Mouse (Mus musculus) liver, embryonic 14.5 days (tissue): ENCODE measurements around the gene Fgd6. TPM values are rescaled to one million over a fixed set of nuclear protein-coding genes. Genes with fewer than 3 reads are reported as not detected.

Source experiments
- ATAC-seq: fragments of 200-750 bp; cut with Nextera tagmentation; 2 replicates; pipeline ENCODE4 v1.8.0; 2017; ENCODE audit warnings: moderate number of reproducible peaks, mild to moderate bottlenecking, moderate library complexity; ENCODE audit not compliant: insufficient read depth
- DNase-seq, 3 experiments: peaks; one replicate each; pipeline ENCODE4 v3.0.0-alpha.2; 2012 to 2013; ENCODE audit warnings: low read depth in 3 of 3, low spot score in 3 of 3
- H3K27ac ChIP-seq: fragments of 300-500 bp; sonication (generic); 2 replicates; pipeline ENCODE4 v1.5.1; 2014; ENCODE audit warnings: moderate library complexity, mild to moderate bottlenecking, control low read depth, inconsistent platforms
- H3K27me3 ChIP-seq: fragments of 300-500 bp; sonication (generic); 2 replicates; pipeline ENCODE4 v1.6.1; 2014; ENCODE audit warnings: mild to moderate bottlenecking, low read length, moderate library complexity; ENCODE audit not compliant: control insufficient read depth, insufficient read depth
- H3K36me3 ChIP-seq: fragments of 300-500 bp; sonication (generic); replicated peaks from 2 replicates; pipeline ENCODE4 v1.6.1; 2014; ENCODE audit warnings: low read depth; ENCODE audit not compliant: control insufficient read depth, insufficient read depth
- H3K4me1 ChIP-seq, 2 experiments: fragments of 200-500 bp in 1 of 2; fragments of 300-500 bp in 1 of 2; sonication (generic) in 1 of 2; replicated peaks; 2 replicates each; pipeline ENCODE4 v1.6.1; 2012 to 2014; ENCODE audit warnings: antibody characterized with exemption in 1 of 2, inconsistent platforms in 1 of 2, low read length in 1 of 2; ENCODE audit not compliant: control insufficient read depth in 2 of 2, insufficient read depth in 2 of 2
- H3K4me2 ChIP-seq: fragments of 300-500 bp; sonication (generic); 2 replicates; pipeline ENCODE4 v1.6.1; 2014; ENCODE audit warnings: low read depth, mild to moderate bottlenecking, control low read depth, moderate library complexity
- H3K4me3 ChIP-seq, 2 experiments: fragments of 200-500 bp in 1 of 2; fragments of 300-500 bp in 1 of 2; sonication (generic) in 1 of 2; 2 replicates each; pipeline ENCODE4 v1.5.1; 2012 to 2014; ENCODE audit warnings: low read depth in 2 of 2, low read length in 2 of 2, mild to moderate bottlenecking in 2 of 2, control low read depth in 1 of 2, inconsistent platforms in 1 of 2, moderate library complexity in 1 of 2; ENCODE audit not compliant: insufficient read depth in 1 of 2
- H3K9ac ChIP-seq: fragments of 300-500 bp; sonication (generic); replicated peaks from 2 replicates; pipeline ENCODE4 v1.6.1; 2014; ENCODE audit warnings: mild to moderate bottlenecking, control low read depth, moderate library complexity
- H3K9me3 ChIP-seq: fragments of 300-500 bp; sonication (generic); 2 replicates; pipeline ENCODE4 v1.6.1; 2016; ENCODE audit warnings: low read length, mixed read lengths; ENCODE audit not compliant: control insufficient read depth
- CTCF ChIP-seq: IDR thresholded peaks from 2 replicates; pipeline ENCODE4 v1.5.1; 2016; ENCODE audit warnings: antibody characterized with exemption, low read depth, control low read depth
- EP300 ChIP-seq: IDR thresholded peaks from 2 replicates; pipeline ENCODE4 v1.6.1; 2016; ENCODE audit warnings: antibody characterized with exemption, low read depth
- whole genome bisulfite sequencing: fragments of 180-500 bp; shearing (Covaris S2); extraction: QIAGEN DNeasy Blood & Tissue Kit; methylation state at CpG from one replicate; pipeline ENCODE4 v1.1.7; 2014; ENCODE audit not compliant: insufficient replicate concordance; 5-methylcytosine and 5-hydroxymethylcytosine counted together
- polyA plus RNA-seq, 2 experiments: library from polyadenylated mRNA; depleted of rRNA in 1 of 2; stranded (reverse) in 1 of 2; unstranded in 1 of 2; fragments of >200 nt; fragmentation: Nextera tagmentation in 1 of 2; extraction: Ambion mirVana in 1 of 2; gene quantifications; 2 replicates each; pipeline versions ENCODE4 v1.2.1 to v1.2.3; 2012 to 2014

Gene Fgd6
- polyA plus RNA-seq, 2 experiments: 2.4 to 2.9 TPM

DNA sequence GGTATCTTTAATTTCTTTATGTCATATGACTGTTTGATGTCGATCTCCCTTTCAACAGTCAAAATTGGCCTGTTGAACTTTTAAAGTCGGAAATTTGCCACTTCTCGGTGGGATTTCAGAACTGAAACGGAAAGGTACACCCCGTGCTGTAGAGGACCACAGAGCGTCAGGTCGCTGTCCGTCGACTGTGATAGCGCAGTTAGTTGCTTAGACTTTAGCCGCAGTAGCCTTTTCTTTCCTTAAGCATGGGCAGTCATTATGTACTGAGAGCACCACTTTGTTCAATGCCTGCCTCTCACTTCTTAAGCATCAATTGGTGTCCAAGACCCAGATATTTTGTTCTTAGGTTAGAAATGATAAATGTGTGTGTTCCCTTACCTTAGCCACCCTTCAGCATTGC is 136.3 kb downstream of the Fgd6 start:
- TF ChIP-seq CTCF (no peak), EP300 (no peak)
- ATAC-seq: no peak
- peaks cover 6% of the 10 kb centered on the region for H3K36me3 ChIP-seq
- no peaks in the 10 kb centered on the region for H3K27me3 ChIP-seq
- no peak overlapping the region for H3K4me3 ChIP-seq
- H3K27ac ChIP-seq: no peak overlapping the region
- no peak for DNase-seq
- WGBS: 77% methylated on average over 11 of the region's 11 CpGs
- no peak overlapping the region for H3K9ac ChIP-seq
- H3K4me1 ChIP-seq: no peaks in the 10 kb centered on the region
- H3K9me3 ChIP-seq: no peaks in the 10 kb centered on the region
- H3K4me2 ChIP-seq: no peak overlapping the region

DNA sequence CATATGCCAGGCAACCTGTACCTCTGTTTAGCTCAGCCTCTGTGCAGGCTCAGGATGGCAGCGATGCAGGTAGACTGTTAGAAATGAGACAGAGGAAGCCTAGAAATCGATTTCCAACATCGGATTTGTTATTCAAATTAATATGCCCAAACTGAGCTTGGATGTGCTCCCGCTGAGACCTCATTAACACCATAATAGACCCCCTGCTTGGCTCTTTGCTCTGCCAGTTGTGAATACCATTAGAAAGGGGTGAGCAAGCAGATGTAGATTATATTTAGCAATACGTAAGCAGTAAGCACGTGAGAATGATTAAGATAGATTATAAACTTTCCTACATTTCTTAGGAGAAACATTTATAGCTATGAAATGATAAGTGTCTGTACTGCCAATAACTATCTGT is 136.9 kb downstream of the Fgd6 start:
- H3K4me2 ChIP-seq: no peak overlapping the region
- 77% methylated on average over 6 of the region's 6 CpGs for WGBS
- H3K4me3 ChIP-seq: no peak overlapping the region
- no peak for TF ChIP-seq EP300
- no peak for TF ChIP-seq CTCF
- H3K9me3 ChIP-seq: no peaks in the 10 kb centered on the region
- H3K36me3 ChIP-seq: peaks cover 4% of the 10 kb centered on the region
- no peak overlapping the region for H3K27ac ChIP-seq
- no peaks in the 10 kb centered on the region for H3K4me1 ChIP-seq
- no peaks in the 10 kb centered on the region for H3K27me3 ChIP-seq
- H3K9ac ChIP-seq: no peak overlapping the region
- ATAC-seq (no peak), DNase-seq (no peak)

GRCm38 (mm10) chr10:94174652-94175051 is 138.9 kb downstream of the Fgd6 start:
- Histone ChIP-seq H3K4me2 (no peak overlapping the region), H3K27me3 (no peaks in the 10 kb centered on the region), H3K4me1 (no peaks in the 10 kb centered on the region), H3K36me3 (peaks cover 3% of the 10 kb centered on the region; the same call in 1 of the 2 replicates), H3K27ac (no peak overlapping the region), H3K9ac (no peak overlapping the region), H3K4me3 (no peak overlapping the region), H3K9me3 (no peaks in the 10 kb centered on the region)
- no peak for TF ChIP-seq EP300
- no peak for TF ChIP-seq CTCF
- WGBS: 64% methylated on average over 7 of the region's 7 CpGs
- DNase-seq: no peak
- no peak for ATAC-seq

GRCm38 (mm10) chr10:94183199-94183598 is 147.4 kb downstream of the Fgd6 start:
- ATAC-seq (no peak), DNase-seq (no peak)
- no peaks in the 10 kb centered on the region for H3K27me3 ChIP-seq
- H3K9ac ChIP-seq: no peak overlapping the region
- H3K9me3 ChIP-seq: no peaks in the 10 kb centered on the region
- WGBS: 37% methylated on average over 4 of the region's 4 CpGs
- H3K4me2 ChIP-seq: no peak overlapping the region
- no peak overlapping the region for H3K4me3 ChIP-seq
- H3K36me3 ChIP-seq: no peaks in the 10 kb centered on the region
- TF ChIP-seq CTCF (no peak), EP300 (no peak)
- H3K27ac ChIP-seq: no peak overlapping the region
- H3K4me1 ChIP-seq: no peaks in the 10 kb centered on the region

Other genes with a start within 250 kb of the Fgd6 start
- 0.98 and 1.5 TPM in 2 replicates for gene Usp44, start 204.4 kb upstream of the Fgd6 start, polyA plus RNA-seq (2012; rRNA removed)
- 1.5 and 2.2 TPM in 2 replicates for gene Usp44, start 204.4 kb upstream of the Fgd6 start, polyA plus RNA-seq (2014; fragmentation: Nextera tagmentation; extraction: Ambion mirVana)
- gene Metap2, start 138.9 kb upstream of the Fgd6 start, polyA plus RNA-seq (2012; rRNA removed): 95.7 and 181 TPM in 2 replicates
- 176 and 195 TPM in 2 replicates for gene Metap2, start 138.9 kb upstream of the Fgd6 start, polyA plus RNA-seq (2014; fragmentation: Nextera tagmentation; extraction: Ambion mirVana)
- 4.9 and 6.6 TPM in 2 replicates for gene Vezt, start 184 bp upstream of the Fgd6 start, polyA plus RNA-seq (2012; rRNA removed)
- 12.7 and 14.6 TPM in 2 replicates for gene Vezt, start 184 bp upstream of the Fgd6 start, polyA plus RNA-seq (2014; fragmentation: Nextera tagmentation; extraction: Ambion mirVana)
- gene Nr2c1, start 112.0 kb downstream of the Fgd6 start, polyA plus RNA-seq (2012; rRNA removed): 2.2 and 2.3 TPM in 2 replicates
- 2.2 and 2.5 TPM in 2 replicates for gene Nr2c1, start 112.0 kb downstream of the Fgd6 start, polyA plus RNA-seq (2014; fragmentation: Nextera tagmentation; extraction: Ambion mirVana)
- 69.1 and 80.2 TPM in 2 replicates for gene Ndufa12, start 162.7 kb downstream of the Fgd6 start, polyA plus RNA-seq (2012; rRNA removed)
- gene Ndufa12, start 162.7 kb downstream of the Fgd6 start, polyA plus RNA-seq (2014; fragmentation: Nextera tagmentation; extraction: Ambion mirVana): 213 and 217 TPM in 2 replicates